Mouse (Mus musculus) megakaryocyte, embryonic 14.5 days (primary cell): ENCODE data around the gene Klhl29.

Source experiments
- FLI1 ChIP-seq: IDR thresholded peaks from 2 replicates; pipeline ENCODE4 v1.6.1; 2012; ENCODE audit warnings: low read length, inconsistent platforms, mixed read lengths
- GATA1 ChIP-seq: IDR thresholded peaks from 3 replicates; pipeline ENCODE4 v1.6.1; 2012; ENCODE audit warnings: mixed read lengths, low read length, inconsistent platforms, borderline replicate concordance

DNA sequence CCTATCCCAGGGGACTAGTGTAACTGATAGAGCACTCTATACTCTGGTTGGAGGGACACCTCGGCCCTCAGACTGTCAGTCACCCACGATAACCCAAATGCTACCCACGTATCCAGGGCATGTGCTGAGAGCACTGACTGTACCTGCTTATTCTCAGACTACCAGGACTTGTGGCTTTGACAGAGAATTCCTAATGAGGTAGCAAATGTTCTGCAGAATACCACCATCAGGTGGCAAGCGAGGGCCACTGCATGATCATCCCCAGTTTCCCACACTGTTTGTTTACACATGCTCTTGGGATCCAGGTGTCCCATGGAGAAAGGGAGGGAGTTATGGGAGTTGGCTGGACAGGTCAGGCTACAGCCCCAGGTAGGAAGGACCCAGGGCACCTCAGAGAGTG is 234.4 kb downstream of the Klhl29 start:
- TF ChIP-seq GATA1: no peak
- no peak for TF ChIP-seq FLI1
